Mouse (Mus musculus) thymus, postnatal 36 days (tissue): ENCODE data around the gene Sebox.

ENCODE experiments used
- DNase-seq, 2 experiments: peaks; one replicate each; pipeline ENCODE4 v3.0.0; 2022; ENCODE audit warnings: mixed read lengths in 2 of 2

Gene Sebox

GRCm38 (mm10) chr11:78535376-78536079, 32.3 kb downstream of the Sebox start:
- DNase-seq, result no peak

- peak; percentile 96 to 99 for DNase-seq
Measured at GRCm38 (mm10) chr11:78536080-78536689, 32.9 kb downstream of the Sebox start, which contains the start of the genes Tnfaip1 and Ift20. Gene Tnfaip1 (minus strand): TSS chr11:78536332. Gene Ift20 (plus strand): TSS chr11:78536361.

GRCm38 (mm10) chr11:78536690-78537084, 33.4 kb downstream of the Sebox start:
- no peak for DNase-seq

DNA sequence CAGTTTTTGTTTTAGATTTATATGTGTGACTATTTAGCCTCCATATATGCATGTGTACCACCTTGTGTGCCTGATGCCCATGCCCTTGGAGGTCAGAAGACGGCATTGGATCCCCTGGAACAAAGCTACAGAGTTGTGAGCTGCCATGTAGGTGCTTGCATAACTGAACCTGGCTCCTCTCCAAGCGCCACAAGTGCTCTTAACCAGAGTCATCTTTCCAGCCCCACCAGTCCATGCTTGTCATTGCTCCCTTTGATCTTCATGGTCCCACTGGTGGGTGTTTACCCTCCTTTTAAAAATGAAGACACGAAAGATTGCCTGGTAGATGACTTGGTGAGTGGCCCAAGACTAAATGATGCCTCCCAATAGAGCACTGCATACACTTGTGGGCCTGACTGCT, 37.1 kb downstream of the Sebox start:
- DNase-seq, result no peak

DNA sequence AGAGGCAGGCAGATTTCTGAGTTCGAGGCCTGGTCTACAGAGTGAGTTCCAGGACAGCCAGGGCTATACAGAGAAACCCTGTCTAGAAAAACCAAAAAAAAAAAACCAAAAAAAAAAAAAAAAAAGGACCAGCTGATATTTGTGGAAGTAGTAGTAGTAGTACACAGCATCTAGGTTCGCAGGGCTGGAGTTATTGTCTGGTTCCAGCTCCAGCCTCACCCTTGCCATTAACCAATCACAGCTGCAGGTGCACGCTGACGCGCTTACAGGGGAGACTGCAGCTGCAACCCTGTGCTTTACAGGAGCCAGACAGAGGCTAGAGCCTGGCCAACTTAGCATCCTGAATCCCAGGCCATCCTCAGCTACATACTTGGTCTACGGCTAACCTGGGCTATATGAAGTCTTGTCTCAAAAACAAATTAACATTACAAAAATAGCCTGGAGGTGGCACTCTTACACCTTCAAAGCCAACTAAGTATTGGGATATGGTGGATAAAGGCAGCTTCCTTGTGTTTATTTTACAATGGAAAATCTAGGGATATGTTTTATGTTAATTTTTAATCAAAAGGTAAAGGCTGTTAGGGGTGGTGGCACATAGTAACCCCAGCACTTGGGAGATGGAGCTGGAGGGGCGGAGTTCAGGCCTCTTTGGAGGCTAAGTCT, 41.3 kb downstream of the Sebox start:
- DNase-seq, result no peak

DNA sequence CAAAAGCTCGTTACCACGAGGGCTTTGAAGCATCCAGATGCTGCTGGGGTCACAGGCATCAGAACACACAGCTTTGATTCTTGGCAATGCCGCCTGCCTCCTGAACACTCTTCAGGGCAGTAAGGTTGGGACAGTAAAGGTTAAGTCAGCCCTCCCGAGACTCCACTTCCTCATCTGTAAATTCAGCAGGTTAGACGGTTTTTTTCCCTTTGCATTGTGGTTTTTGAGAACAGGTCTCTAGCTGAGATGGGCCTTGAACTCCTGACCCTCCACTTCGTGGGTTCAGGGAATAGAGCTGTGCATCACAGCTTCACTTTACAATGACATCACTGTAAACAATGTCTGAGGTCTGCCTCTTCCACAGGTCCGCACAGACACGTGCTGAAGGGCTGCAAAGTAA, 41.9 kb downstream of the Sebox start:
- DNase-seq, result no peak

DNA sequence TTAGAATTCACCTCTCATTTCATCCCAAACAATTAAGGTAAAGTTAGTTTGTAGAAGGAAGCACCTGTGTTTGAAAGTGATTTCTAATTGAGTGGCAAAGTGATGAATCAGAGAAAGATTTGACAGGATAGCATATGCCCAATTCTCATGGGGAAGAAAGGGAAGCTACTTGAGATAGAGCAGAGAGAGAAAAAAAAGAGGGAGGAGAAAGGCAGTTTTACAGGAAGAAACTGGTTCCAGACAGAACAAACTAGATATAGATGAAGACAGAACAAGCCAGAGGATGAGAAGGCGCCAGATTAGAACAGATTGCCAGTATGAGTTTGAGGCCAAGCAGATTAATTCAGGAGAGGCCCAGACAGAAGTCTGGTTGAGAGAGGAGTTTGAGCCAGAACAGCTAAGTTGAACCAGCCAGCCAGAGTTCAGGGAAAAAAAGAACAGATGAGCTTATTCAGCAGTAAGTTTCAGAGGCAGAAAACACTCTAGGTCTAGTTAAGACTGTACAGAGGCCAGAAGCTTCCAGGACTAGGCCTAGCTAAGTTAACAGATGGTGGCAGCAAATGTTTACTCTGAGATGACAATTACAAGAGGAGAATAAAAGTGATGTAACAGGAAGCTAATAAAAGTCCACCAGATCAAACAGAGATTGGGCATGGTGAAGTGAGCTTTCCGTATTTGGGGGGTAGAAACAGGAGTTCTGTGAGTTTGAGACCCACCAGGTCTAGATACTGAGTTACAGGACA, 44.6 kb downstream of the Sebox start:
- no peak for DNase-seq

GRCm38 (mm10) chr11:78549491-78549987, 46.3 kb downstream of the Sebox start:
- DNase-seq, result no peak

DNA sequence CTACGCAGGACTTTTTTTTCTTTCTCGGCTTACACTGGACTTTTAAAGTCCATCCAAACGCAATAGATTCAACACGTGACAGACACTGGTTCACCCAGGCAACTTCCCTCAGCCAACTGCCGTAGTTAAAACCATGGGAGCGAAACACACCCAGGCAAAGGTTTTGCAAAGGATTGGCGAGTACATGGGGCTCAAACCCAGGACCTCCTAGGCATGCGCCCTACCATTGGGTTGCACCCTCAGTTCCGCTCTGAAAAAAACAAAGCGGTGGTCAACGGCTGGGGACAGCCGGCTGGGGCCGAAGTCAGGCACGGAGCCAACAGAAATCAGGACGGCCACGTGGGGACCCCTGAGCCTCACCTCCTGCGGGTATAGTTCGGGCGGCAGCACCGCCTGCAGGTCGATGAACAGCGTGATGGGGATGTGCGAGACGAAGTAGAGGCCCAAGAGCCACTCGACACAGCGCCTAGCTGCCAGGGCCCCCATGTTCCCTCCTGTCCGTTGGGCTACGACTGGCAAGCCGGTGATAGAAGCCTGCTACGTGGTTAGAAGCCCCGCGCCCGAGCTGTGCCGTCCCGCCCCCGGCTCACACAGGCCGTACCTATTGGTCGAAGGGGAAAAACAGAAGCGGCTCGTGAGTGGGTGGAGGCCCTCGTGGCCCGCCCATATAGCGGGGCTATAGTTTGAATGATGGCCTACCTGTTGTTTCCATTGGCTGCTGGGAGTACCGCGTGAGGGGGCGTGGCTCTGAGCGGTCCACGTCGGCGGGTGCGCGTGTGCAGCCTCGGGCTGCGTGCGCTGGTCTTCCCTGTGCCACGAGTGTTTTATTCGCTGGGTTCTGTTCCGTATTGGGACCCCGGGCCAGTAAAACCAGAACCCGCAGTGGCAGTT, 47.2 kb downstream of the Sebox start, which contains the start of gene Tmem97:
TSS of gene Tmem97 (minus strand) at position 610 of the 891 bp plus-strand sequence.
- peak; percentile 92 to 96 for DNase-seq

GRCm38 (mm10) chr11:78551059-78551398, 47.8 kb downstream of the Sebox start:
- DNase-seq, result no peak
